Mouse (Mus musculus): ENCODE results near the gene Fam43a.
A peak's percentile ranks its signal among the peaks of the same experiment; 100 is the strongest.

Gene Fam43a

DNA sequence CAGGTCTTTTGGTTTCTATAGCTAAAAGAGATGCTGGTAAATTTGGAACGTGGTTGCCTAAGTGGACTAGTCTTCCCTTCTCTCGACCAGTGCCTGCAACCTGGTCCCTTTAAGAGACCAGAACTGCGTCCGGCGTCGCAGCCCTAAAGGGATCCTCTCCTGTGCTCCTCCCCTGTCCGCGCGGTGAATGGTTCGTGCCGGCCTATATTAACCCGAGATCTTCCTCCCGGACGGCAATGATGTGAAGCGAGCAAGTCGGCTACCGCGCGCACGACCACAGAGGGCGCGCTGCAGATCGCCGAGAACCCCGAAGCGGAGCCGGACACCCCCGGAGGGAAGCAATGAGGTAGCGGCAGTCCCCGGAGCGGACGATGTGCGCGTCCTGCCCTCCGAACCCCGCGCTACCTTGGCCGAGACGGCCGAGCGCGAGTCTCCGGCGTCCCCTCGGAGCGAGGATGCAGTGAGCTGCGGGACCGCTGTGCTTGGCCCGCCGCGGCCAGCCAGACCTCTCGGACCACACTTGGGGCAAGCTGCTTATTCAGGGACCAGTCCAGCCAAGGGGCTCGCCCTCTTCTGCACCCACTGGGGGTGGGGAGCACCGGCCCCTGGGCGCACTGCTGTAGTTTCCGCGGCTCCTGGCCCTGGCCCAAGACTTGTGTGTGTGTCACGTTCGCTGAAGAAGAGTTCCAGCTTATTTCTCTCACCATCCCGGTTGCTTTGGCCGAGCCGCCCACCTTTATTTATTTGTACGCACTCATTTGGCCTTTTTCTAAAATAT is at the start of gene Fam43a:
Gene Fam43a, plus strand, starts transcription at position 233 of the 778 bp plus-strand sequence.
- peak; percentile 93 for DNase-seq (ENCODE audit: low read depth, low spot score)

- DNase-seq (ENCODE audit: low read depth, low spot score): peak; percentile 25
Observed at GRCm38 (mm10) chr16:30549966-30550747, 49.4 kb upstream of the Fam43a start.

- no peak for DNase-seq (ENCODE audit: low read depth, low spot score)
Observed at GRCm38 (mm10) chr16:30550748-30551192, 48.8 kb upstream of the Fam43a start, which contains the start of gene Tmem44. Gene Tmem44, minus strand, starts transcription at chr16:30550842.

- DNase-seq (ENCODE audit: low read depth, low spot score): peak; percentile 73
Observed at GRCm38 (mm10) chr16:30552621-30553338, 46.7 kb upstream of the Fam43a start.

DNA sequence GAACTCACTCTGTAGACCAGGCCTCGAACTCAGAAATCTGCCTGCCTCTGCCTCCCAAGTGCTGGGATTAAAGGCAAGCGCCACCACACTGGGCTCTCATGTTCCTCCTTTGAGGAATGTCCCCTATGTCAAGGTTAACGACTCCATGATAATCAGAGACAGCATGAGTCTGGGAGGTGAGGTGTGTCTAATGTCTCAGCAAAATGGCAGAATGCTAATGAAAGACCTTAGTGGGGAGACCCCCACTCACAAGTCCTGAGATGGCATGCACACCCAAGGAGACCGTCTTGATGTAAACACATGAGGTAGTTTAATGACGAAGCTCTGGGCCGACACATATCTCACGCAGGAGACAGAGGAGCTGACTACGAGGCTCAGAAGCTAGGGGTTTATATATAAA is 45.4 kb upstream of the Fam43a start:
- no peak for DNase-seq (ENCODE audit: low read depth, low spot score)

DNA sequence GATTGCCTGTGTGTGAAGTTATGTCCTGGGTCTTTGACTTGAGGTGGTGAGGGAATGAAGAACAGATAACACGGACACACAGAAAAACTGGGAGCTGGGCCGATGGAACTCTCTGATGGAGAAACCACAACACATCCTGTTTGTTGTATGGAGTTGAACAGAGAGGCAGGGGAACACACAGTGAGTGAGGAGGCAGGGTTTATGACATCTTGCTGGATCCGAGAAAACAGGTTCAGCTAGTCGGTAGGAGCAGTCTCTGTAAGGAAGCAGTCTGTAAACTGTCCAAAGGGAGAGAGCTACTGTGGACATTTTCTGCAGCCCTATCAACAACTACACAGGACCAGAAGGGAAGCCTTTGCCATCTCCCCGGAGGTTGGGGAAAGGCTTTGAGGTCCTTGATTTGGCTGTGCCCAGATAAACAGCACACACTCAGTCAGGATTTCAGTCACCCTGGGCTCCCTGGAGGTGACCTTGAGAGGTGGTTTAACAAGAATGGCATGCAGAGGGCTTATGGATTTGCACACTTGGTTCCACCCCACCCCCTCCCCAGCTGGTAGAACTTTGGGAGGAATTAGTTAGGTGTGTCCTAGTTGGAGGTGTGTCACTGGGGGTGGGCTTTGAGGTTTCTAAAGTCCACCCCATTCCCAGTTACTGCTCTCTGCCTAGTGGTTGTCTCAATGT is 40.1 kb upstream of the Fam43a start:
- DNase-seq (ENCODE audit: low read depth, low spot score): no peak

DNA sequence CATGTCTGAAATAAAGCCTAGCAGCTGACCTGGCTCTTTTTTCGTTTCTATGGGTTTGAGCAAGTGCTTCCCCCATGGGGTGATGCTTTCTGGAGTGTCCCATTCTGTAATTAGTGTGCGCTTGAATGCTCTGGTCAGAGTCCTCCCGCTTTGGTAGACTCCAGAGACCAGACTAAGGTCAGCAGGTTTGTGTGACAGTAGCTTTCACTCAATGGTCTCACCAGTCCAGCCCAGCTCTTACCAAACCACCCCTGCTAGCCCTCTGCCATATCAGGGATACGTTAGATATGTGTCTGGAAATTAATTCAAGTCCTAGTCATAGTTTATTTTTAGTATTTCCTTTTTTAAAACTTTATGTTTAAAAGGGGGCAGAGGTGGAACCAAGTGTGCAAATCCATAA is 38.9 kb upstream of the Fam43a start:
- DNase-seq (ENCODE audit: low read depth, low spot score): no peak

GRCm38 (mm10) chr16:30565631-30566030 is 33.9 kb upstream of the Fam43a start:
- DNase-seq (ENCODE audit: low read depth, low spot score): no peak

DNA sequence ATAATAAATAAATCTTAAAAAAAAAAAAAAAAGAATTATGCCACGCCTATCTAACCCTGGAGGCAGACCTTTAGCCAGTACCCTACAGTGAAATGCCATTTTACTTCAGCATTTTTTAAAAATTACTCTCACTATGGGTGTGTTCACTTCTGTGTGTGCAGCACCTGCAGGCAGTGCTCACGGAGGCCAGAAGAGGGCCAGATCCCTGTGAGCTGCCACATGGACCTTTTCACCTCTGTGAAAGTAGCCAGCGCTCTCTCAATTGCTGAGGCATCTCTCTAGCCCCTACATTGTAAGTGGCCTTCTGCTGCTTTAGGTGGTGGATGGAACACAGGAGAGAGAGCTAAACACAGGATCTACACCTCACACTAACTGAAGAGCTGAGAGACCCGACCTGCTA is 29.4 kb upstream of the Fam43a start:
- no peak for DNase-seq (ENCODE audit: low read depth, low spot score)

GRCm38 (mm10) chr16:30571378-30571777 is 28.1 kb upstream of the Fam43a start:
- DNase-seq (ENCODE audit: low read depth, low spot score): no peak

- DNase-seq (ENCODE audit: low read depth, low spot score): no peak
Observed at GRCm38 (mm10) chr16:30572239-30572638, 27.3 kb upstream of the Fam43a start.

GRCm38 (mm10) chr16:30575815-30576214 is 23.7 kb upstream of the Fam43a start:
- DNase-seq (ENCODE audit: low read depth, low spot score): no peak

DNA sequence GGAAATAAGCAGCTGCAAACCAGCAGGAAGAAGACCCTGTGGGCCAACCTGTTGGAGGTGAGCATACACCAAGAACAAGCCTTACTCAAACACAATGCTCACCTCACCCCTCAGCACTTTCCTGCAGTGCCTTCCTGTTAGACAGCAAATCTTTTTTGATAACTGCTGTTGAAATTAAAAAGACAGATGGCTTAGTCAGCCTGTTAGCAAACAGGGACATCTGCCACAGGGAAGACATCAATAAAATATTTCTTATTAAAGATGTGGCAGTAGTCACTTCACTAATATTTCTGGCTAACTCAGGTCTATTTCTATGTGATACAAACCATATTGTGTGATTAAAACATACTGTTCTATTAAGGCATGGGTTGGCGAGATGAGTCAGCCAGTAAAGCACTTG is 23.1 kb upstream of the Fam43a start:
- DNase-seq (ENCODE audit: low read depth, low spot score): no peak

- DNase-seq (ENCODE audit: low read depth, low spot score): no peak
Observed at GRCm38 (mm10) chr16:30580765-30581164, 18.8 kb upstream of the Fam43a start.

- DNase-seq (ENCODE audit: low read depth, low spot score): no peak
Observed at GRCm38 (mm10) chr16:30586935-30587493, 12.5 kb upstream of the Fam43a start.

GRCm38 (mm10) chr16:30587494-30588327 is 11.8 kb upstream of the Fam43a start, which contains the start of gene Lsg1:
Gene Lsg1, minus strand, starts transcription at chr16:30587592.
- DNase-seq (ENCODE audit: low read depth, low spot score): peak; percentile 93

GRCm38 (mm10) chr16:30590264-30591209 is 9.0 kb upstream of the Fam43a start:
- DNase-seq (ENCODE audit: low read depth, low spot score): no peak

GRCm38 (mm10) chr16:30591990-30592389 is 7.5 kb upstream of the Fam43a start:
- DNase-seq (ENCODE audit: low read depth, low spot score): no peak

DNA sequence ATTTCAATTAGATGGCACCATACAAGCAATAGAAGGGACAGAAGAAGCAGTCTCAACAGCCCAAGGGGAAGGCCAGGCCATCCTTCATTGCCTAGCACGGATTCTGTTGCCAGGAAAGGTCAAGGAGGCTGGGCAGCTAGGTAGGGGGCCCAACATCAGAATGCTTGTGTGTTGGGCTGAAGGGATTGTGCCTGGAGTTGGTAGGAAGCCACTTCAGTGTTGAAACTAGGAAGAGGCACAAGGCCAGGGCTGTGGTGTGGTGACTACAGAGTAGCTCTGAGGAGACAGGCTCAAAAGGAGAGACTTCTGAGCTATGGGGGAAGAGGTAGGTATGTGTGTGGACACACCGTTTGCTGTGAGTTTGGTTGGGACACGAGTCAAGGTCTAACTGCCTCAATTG is 4.2 kb upstream of the Fam43a start:
- no peak for DNase-seq (ENCODE audit: low read depth, low spot score)
